Mouse (Mus musculus): ENCODE data around the gene Flii. TPM values are rescaled to one million over a fixed set of nuclear protein-coding genes. Genes with fewer than 3 reads are reported as not detected.
A peak's percentile ranks its signal among the peaks of the same experiment; 100 is the strongest.

Flii gene
- total RNA-seq, 2 experiments from 2014 or later = 106 to 112 TPM

DNA sequence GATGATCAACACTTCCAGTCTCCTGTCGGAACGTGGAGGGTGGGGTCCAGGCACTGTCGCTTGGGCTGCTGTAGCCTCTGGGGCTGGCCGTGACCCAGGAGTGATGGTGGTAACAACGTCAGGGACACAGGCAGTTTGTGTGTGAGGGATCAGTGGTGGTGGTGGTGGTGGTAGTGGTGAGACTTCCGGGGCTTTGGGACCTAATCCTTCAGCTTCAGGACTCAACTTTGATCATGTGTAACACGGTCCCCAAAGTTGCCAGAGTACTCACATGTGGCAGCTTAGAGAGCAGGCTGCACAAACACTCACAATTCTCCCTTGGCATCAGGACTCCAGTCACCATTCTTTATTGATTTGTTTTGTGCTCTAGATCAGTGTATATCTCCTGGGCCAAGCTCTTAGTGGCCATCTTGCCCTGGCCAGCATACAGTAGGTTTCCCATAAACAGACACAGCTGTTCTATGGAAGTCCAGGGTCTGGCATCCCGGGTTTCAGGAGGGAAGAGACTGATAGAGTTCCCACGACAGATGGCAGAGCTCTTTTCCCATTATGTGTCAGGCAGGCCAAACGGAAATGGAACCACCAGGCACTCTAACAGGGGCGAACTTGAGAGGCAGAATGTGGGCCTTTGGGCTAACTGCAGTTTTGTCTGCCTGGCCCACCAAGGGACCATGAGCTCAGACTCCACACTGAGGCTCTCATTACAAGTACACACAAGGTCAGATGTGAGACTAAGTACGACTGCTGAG is 503 bp upstream of the Flii start:
- no peak for DNase-seq
- intact Hi-C loops (cut with DNase I) = loop anchor here (2.0 kb wide), 2 partner anchors 29 to 51 kb away; partner anchors contain the start of gene Llgl1

GRCm38 (mm10) chr11:60719263-60719662 is 7.8 kb downstream of the Flii start:
- intact Hi-C loops (cut with DNase I) = no loop called here
- no peak for DNase-seq

- intact Hi-C loops (cut with DNase I) = no loop called here
- no peak for DNase-seq
Observed at GRCm38 (mm10) chr11:60715833-60716232, 11.2 kb downstream of the Flii start.

DNA sequence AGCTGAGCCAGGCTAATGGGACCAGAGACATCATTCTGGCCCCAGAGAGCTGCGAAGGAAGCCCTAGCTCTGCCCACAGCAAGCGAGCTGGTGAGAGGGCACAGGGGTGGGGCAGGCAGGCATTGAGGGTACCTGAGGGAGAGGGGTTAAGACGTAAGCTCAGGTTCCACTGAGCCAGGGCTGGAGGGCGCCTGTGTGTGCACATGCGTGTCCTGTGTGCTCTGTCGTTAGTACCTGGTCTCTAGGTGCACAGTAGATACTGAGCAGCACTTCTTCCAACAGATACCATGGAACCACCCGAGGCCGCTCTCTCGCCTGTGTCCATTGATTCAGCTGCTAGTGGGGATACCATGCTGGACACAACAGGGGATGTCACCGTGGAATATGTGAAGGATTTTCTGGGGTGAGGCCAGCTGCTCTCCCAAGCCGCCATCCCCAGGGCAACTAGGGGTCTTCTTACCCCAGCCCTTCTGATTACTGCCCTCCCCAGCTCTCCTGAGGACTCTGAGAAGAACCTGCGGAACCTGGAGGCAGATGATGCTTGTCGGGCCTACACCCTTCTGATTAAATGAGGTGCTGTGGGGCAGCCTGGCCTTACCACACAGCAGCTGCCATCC is 14.3 kb downstream of the Flii start:
- intact Hi-C loops (cut with DNase I) = no loop called here
- DNase-seq = no peak

GRCm38 (mm10) chr11:60712040-60712439 is 15.0 kb downstream of the Flii start:
- DNase-seq = no peak
- intact Hi-C loops (cut with DNase I) = no loop called here

DNA sequence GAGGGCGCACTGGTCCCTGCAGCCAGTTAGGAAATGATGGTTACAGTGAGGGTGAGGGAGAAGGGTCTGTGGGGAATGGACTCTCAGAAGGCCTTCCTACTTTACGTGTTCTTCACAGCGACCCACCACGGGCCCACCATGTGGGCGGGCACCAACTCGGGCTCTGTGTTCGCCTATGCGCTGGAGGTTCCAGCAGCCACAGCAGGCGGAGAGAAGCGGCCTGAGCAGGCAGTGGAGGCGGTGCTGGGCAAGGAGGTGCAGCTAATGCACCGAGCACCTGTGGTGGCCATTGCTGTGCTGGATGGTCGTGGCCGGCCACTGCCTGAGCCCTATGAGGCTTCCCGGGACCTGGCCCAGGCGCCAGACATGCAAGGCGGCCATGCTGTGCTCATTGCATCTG is 15.8 kb downstream of the Flii start:
- intact Hi-C loops (cut with DNase I) = no loop called here
- DNase-seq = no peak

DNA sequence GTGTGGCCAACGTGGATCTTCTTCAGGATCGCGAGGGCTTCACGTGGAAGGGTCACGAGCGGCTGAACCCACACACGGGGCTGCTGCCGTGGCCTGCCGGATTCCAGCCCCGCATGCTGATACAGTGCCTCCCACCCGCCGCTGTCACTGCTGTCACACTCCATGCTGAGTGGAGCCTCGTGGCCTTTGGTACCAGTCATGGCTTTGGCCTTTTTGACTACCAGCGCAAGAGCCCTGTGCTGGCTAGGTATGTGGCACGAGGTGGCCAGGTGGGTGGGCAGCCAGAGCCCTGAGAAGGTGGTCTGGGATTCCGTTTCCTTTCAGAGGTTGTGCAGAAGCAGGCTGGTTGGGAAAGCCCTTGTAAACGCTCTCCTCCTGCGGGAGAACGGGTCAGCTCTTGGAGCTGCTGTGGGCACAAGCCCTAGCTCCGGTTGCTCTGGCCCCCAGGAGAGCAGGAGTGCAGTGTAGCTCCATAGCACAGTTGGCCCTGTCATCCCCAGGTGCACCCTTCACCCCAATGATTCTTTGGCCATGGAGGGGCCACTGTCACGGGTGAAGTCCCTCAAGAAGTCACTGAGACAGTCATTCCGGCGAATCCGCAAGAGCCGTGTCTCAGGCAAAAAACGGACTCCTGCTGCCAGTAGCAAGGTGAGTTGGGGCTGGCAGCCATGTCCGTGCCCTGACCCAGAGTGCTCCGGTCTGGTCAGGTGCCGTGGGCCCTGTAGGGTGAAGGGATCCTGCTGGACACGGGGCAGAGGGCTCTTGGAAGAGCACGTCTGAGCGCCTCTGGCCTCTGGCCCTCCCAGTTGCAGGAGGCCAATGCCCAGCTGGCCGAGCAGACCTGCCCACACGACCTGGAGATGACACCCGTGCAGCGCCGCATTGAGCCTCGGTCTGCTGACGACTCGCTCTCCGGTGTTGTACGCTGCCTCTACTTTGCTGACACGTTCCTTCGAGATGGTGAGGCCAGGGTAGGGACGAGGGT is 17.3 kb downstream of the Flii start:
- intact Hi-C loops (cut with DNase I) = loop anchor here (2.0 kb wide), 1 partner anchor 15 kb away; no protein-coding TSS in a partner anchor
- DNase-seq = no peak

DNA sequence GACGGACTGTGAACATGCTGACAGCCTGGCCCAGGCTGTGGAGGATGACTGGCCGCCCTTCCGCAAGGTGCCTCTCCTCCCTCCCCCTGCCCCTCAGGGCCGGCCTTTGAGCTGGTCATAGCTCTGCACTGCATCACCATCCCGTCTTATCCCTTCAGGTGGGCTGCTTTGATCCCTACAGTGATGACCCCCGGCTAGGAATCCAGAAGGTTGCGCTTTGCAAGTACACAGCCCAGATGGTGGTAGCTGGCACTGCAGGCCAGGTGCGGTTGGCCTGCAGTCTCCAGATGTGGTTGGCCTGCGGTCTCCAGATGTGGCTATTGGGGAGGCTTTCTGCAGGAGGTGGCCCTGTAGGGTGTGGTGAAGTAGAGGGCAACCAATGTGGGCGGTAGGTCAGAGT is 18.4 kb downstream of the Flii start:
- intact Hi-C loops (cut with DNase I) = loop anchor here (2.0 kb wide), 1 partner anchor 16 kb away; no protein-coding TSS in a partner anchor
- peak in 1 of 2 experiments; percentile 4 for DNase-seq

- DNase-seq = peak; percentile 85 to 91
- intact Hi-C loops (cut with DNase I) = loop anchor here (2.0 kb wide), 1 partner anchor 17 kb away; no protein-coding TSS in a partner anchor
Observed at GRCm38 (mm10) chr11:60707672-60708071, 19.4 kb downstream of the Flii start.

- intact Hi-C loops (cut with DNase I) = no loop called here
- DNase-seq = peak in 1 of 2 experiments; percentile 7
Observed at GRCm38 (mm10) chr11:60706696-60707480, 20.2 kb downstream of the Flii start.

DNA sequence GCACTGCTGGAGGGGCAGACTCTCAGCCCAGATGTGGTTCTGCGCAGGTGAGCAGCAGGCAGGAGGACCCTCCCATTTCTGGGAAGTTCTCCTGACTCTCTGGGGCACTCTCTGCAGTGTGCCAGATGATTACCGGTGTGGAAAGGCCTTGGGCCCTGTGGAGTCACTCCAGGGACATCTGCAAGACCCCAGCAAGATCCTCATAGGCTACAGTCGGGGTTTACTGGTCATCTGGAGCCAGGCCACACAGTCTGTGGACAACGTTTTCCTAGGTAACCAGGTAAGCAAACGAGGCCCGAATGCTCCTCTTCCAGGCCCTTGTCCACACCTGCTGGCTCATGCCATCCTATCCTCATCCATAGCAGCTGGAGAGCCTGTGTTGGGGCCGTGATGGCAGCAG is 21.0 kb downstream of the Flii start:
- no peak for DNase-seq
- intact Hi-C loops (cut with DNase I) = no loop called here

DNA sequence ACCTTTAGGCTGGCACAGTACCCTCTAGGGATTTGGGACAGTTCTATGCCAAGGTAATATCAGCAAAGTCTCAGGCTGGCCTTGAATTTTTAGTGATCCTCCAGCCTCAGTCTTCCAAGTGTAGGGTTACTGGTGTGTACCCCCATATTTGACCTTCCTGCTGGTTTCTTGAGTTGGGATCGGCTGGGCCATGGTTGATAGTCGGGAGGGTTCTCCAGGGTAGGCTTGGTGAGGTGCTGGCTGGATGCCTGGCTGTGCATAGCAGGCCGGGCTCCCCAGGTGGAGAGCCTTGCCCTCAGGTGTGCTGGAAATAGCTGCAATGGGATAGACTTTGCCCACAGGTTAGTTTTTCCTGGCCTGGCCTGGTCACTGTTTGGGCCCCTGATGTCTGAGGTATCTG is 21.8 kb downstream of the Flii start:
- intact Hi-C loops (cut with DNase I) = no loop called here
- DNase-seq = no peak

- intact Hi-C loops (cut with DNase I) = no loop called here
- no peak for DNase-seq
Observed at GRCm38 (mm10) chr11:60704023-60704880, 22.8 kb downstream of the Flii start.

DNA sequence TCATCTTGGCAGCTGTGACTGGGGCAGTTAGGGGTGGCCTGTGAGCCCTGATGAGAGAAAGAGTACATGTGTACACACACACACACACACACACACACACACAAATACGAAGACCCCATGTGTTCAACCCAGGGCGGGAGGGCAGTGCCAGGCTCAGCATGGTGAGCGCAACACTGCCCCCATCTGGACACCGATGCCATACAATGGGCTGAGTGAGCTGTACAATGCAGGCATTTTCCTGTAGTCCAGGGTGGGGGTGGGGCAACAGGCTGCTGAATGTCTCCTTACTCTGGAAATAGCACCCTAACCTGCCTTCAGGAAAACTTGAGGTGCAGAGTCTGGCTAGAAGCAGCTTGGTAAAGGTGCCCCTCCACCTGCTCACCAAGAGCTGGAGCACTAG is 23.9 kb downstream of the Flii start:
- peak; percentile 67 to 69 for DNase-seq

DNA sequence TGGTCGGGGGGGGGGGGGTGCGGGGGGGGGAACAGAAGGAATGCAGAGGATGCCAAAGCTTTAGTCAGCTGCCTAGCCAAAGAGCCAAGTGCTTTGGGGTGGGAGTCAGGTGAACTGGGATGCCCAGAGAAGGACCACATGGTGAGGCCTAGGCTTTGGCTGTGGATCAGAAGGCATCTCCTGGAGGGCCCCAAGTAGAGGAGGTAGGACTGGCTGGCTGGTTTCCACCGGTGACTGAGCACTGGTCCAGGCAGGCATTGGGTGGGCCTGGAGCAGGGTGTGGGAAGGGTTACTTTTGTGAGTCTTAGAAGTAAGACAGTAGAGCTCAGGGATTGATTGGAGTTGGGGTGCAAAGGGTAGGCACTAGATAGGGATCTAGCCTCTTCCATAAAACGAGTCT is 25.5 kb downstream of the Flii start:
- no peak for DNase-seq
- intact Hi-C loops (cut with DNase I) = no loop called here

More for the DNA sequence above, 23.9 kb downstream of the Flii start:
- intact Hi-C loops (cut with DNase I) = no loop called here

DNA sequence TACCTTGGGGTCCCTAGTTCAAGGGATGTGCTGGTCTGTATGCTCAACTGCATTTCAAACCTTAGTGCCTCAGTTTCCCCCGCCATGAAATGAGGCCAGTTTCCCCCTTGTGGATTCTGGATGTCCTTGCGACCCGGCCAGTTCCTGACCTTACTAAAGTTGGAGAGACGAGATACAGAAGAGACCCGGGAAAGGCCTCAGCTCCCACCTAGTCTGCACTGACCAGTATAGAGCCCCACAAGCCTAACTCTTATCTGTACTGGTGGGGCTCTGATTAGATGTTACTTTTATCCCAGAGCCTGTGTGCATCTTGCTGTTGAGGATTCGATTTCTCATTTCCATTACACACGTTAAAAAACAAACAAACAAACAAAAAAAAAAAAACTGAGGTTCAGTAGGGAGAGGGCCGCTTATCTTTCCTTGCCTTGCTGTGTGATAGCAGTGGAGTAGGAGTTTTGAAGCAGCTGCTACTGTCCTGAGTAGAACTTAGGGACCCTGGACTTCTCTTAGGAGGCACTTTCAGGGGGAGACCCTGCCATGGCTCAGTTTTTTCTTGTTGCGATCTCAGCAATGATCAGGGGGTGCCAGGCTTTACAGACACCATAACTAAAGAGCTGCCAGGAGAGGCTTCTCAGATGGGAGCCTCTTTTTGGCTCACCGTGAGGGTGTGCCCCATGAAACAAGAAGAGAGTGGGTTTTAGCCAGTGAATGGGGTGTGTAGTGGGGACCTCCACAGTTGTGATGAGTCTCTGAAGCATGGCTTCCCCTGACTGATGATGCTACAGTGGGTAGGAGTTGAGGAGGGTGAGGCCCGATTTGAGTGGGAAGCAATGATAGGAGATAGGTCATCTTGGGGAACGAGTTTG is 26.5 kb downstream of the Flii start:
- intact Hi-C loops (cut with DNase I) = no loop called here
- no peak for DNase-seq

DNA sequence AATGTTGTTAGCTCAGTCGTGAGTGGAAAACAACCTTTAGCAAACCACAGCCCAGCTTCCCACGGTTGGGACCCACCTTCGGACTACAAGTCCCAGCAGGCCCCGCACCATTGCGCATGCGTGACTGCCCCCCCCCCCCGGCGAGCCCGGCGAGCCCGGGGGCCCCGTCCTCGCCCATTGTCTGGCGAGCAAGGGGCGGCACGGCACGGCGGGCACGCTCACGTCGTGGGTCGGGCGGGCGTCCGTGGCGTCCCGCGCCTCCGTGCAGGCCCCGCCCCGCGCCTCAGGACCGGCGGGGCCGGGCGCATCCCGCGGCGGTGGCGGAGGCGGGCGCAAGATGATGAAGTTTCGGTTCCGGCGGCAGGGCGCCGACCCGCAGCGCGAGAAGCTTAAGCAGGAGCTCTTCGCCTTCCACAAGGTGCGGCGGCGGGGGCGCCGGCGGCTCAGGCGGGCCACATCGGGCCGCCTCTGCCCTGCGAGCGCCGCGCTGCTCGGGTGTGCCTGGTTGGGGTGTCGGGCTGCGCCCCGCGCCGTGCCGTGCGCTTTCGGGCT is 27.5 kb downstream of the Flii start, which contains the start of gene Llgl1:
TSS of gene Llgl1 (plus strand) at position 200 of the 552 bp plus-strand sequence.
- DNase-seq = peak; percentile 87 to 91
- intact Hi-C loops (cut with DNase I) = loop anchor here (2.0 to 10.0 kb wide), 5 partner anchors 29 to 395 kb away; partner anchors contain the start of genes Mief2, Smcr8, Tmem11 and Top3a

All from heart, postnatal 14 days (tissue).